Mouse (Mus musculus) neural tube, embryonic 12.5 days (tissue): ENCODE measurements around the gene Mcpt8. TPM values are rescaled to one million over a fixed set of nuclear protein-coding genes. Genes with fewer than 3 reads are reported as not detected.
"Not testable (repeated sequence)": the region's sequence is repeated elsewhere in the genome, so short reads cannot be mapped to it uniquely, and the experiment has no call there.

ENCODE experiments used
- ATAC-seq: fragments of 200-750 bp; cut with Nextera tagmentation; 2 replicates; pipeline ENCODE4 v1.8.0; 2017; ENCODE audit warnings: low read depth, mild to moderate bottlenecking, moderate TSS enrichment, moderate library complexity; ENCODE audit not compliant: low FRiP score
- H3K27ac ChIP-seq: fragments of 300-500 bp; sonication (generic); 2 replicates; pipeline ENCODE4 v1.5.1; 2016
- H3K27me3 ChIP-seq: fragments of 300-500 bp; sonication (generic); replicated peaks from 2 replicates; pipeline ENCODE4 v1.6.1; 2016; ENCODE audit warnings: mild to moderate bottlenecking
- H3K36me3 ChIP-seq: fragments of 300-500 bp; sonication (generic); 2 replicates; pipeline ENCODE4 v1.6.1; 2016; ENCODE audit warnings: mild to moderate bottlenecking
- H3K4me1 ChIP-seq: fragments of 300-500 bp; sonication (generic); 2 replicates; pipeline ENCODE4 v1.6.1; 2016
- H3K4me2 ChIP-seq: fragments of 300-500 bp; sonication (generic); replicated peaks from 2 replicates; pipeline ENCODE4 v1.6.1; 2016; ENCODE audit warnings: mild to moderate bottlenecking
- H3K4me3 ChIP-seq: fragments of 300-500 bp; sonication (generic); 2 replicates; pipeline ENCODE4 v1.5.1; 2016
- H3K9ac ChIP-seq: fragments of 300-500 bp; sonication (generic); 2 replicates; pipeline ENCODE4 v1.6.1; 2016; ENCODE audit warnings: mild to moderate bottlenecking
- H3K9me3 ChIP-seq: fragments of 300-500 bp; sonication (generic); 2 replicates; pipeline ENCODE4 v1.6.1; 2016; ENCODE audit warnings: mild to moderate bottlenecking
- WGBS: fragments of 180-500 bp; shearing (Covaris S2); methylation state at CpG from one replicate; pipeline ENCODE4 v1.1.7; 2016; 5-methylcytosine and 5-hydroxymethylcytosine counted together
- polyA plus RNA-seq: library from polyadenylated mRNA; unstranded; fragments of >200 nt; fragmentation: Nextera tagmentation; extraction: Ambion mirVana; gene quantifications from 2 replicates; pipeline ENCODE4 v1.2.1, GENCODE M21; 2016

The Mcpt8 gene
- polyA plus RNA-seq, result not detected in 2 replicates

- WGBS, result 98% methylated on average over 2 of the region's 2 CpGs
- H3K9ac ChIP-seq, result no peak within 1 kb of the TSS
- no peaks in the 10 kb centered on the region for H3K9me3 ChIP-seq
- H3K4me1 ChIP-seq, result no peaks in the 10 kb centered on the region
- no peaks in the 10 kb centered on the region for H3K36me3 ChIP-seq
- H3K27ac ChIP-seq, result no peak within 1 kb of the TSS
- no peaks in the 10 kb centered on the region for H3K27me3 ChIP-seq
- H3K4me3 ChIP-seq, result no peak within 1 kb of the TSS
- no peak within 1 kb of the TSS for H3K4me2 ChIP-seq
- ATAC-seq, result no peak
These were observed at the start of gene Mcpt8 for GRCm38 (mm10) chr14:56085167-56085566. Gene Mcpt8, minus strand, starts transcription at chr14:56085273.

GRCm38 (mm10) chr14:56133675-56134074, 48.6 kb upstream of the Mcpt8 start:
- not testable (repeated sequence) for H3K4me2 ChIP-seq

GRCm38 (mm10) chr14:56132508-56132907, 47.4 kb upstream of the Mcpt8 start, which contains the start of gene Gzmd:
Gene Gzmd, minus strand, starts transcription at chr14:56132608.
- H3K27ac ChIP-seq, H3K9me3 ChIP-seq, H3K9ac ChIP-seq, H3K4me1 ChIP-seq, H3K4me2 ChIP-seq, H3K36me3 ChIP-seq, H3K4me3 ChIP-seq, H3K27me3 ChIP-seq, ATAC-seq: not testable (repeated sequence)
- 77% methylated on average over 2 of the region's 2 CpGs for WGBS

More at GRCm38 (mm10) chr14:56133675-56134074, 48.6 kb upstream of the Mcpt8 start:
- not testable (repeated sequence) for H3K4me3 ChIP-seq, H3K4me1 ChIP-seq, H3K9me3 ChIP-seq, H3K36me3 ChIP-seq, H3K27me3 ChIP-seq, ATAC-seq, H3K27ac ChIP-seq, H3K9ac ChIP-seq
- WGBS, result 79% methylated on average over 1 of the region's 1 CpGs

- Histone ChIP-seq H3K27ac (no peak overlapping the region), H3K27me3 (no peaks in the 10 kb centered on the region), H3K9ac (no peak overlapping the region), H3K4me3 (no peak overlapping the region), H3K4me2 (no peak overlapping the region), H3K9me3 (no peaks in the 10 kb centered on the region), H3K36me3 (no peaks in the 10 kb centered on the region), H3K4me1 (no peaks in the 10 kb centered on the region)
- ATAC-seq, result no peak
- 55% methylated on average over 3 of the region's 3 CpGs for WGBS
These were observed 43.3 kb upstream of the Mcpt8 start for GRCm38 (mm10) chr14:56128341-56128740.

GRCm38 (mm10) chr14:56123516-56123915, 38.4 kb upstream of the Mcpt8 start:
- no peak overlapping the region for H3K4me3 ChIP-seq
- H3K36me3 ChIP-seq, result no peaks in the 10 kb centered on the region
- no peaks in the 10 kb centered on the region for H3K4me1 ChIP-seq
- no peaks in the 10 kb centered on the region for H3K27me3 ChIP-seq
- no peak overlapping the region for H3K4me2 ChIP-seq
- H3K27ac ChIP-seq, result no peak overlapping the region
- ATAC-seq, result no peak
- no peak overlapping the region for H3K9ac ChIP-seq
- no peaks in the 10 kb centered on the region for H3K9me3 ChIP-seq
- 89% methylated on average over 3 of the region's 3 CpGs for WGBS

- H3K4me1 ChIP-seq, result no peaks in the 10 kb centered on the region
- no peaks in the 10 kb centered on the region for H3K9me3 ChIP-seq
- H3K27ac ChIP-seq, result no peak within 1 kb of the TSS
- H3K4me2 ChIP-seq, result no peak within 1 kb of the TSS
- no peak within 1 kb of the TSS for H3K4me3 ChIP-seq
- H3K27me3 ChIP-seq, result no peaks in the 10 kb centered on the region
- no peaks in the 10 kb centered on the region for H3K36me3 ChIP-seq
- ATAC-seq, result no peak
- H3K9ac ChIP-seq, result no peak within 1 kb of the TSS
These were observed 35.5 kb upstream of the Mcpt8 start, which contains the start of gene Gzme for GRCm38 (mm10) chr14:56120525-56120924. Gene Gzme, minus strand, starts transcription at chr14:56120625.

- not testable (repeated sequence) for H3K9ac ChIP-seq, H3K4me3 ChIP-seq, H3K4me2 ChIP-seq, H3K27me3 ChIP-seq, H3K27ac ChIP-seq, H3K36me3 ChIP-seq, ATAC-seq, H3K4me1 ChIP-seq, H3K9me3 ChIP-seq
- 92% methylated on average over 33 of the region's 33 CpGs for WGBS
These were observed 30.6 kb upstream of the Mcpt8 start for GRCm38 (mm10) chr14:56115531-56116310.

- Histone ChIP-seq H3K4me3 (no peak overlapping the region), H3K9ac (no peak overlapping the region), H3K4me2 (no peak overlapping the region), H3K4me1 (no peaks in the 10 kb centered on the region), H3K27ac (no peak overlapping the region), H3K36me3 (no peaks in the 10 kb centered on the region), H3K9me3 (no peaks in the 10 kb centered on the region), H3K27me3 (no peaks in the 10 kb centered on the region)
- WGBS, result 80% methylated on average over 13 of the region's 13 CpGs
- ATAC-seq, result no peak
These were observed 20.5 kb upstream of the Mcpt8 start for GRCm38 (mm10) chr14:56105447-56106180.

GRCm38 (mm10) chr14:56105016-56105415, 19.9 kb upstream of the Mcpt8 start:
- Histone ChIP-seq H3K4me3 (no peak overlapping the region), H3K27ac (no peak overlapping the region), H3K4me1 (no peaks in the 10 kb centered on the region), H3K27me3 (no peaks in the 10 kb centered on the region), H3K4me2 (no peak overlapping the region), H3K9me3 (no peaks in the 10 kb centered on the region), H3K9ac (no peak overlapping the region), H3K36me3 (no peaks in the 10 kb centered on the region)
- no peak for ATAC-seq
- WGBS, result 90% methylated on average over 5 of the region's 5 CpGs

GRCm38 (mm10) chr14:56103452-56103851, 18.4 kb upstream of the Mcpt8 start:
- no peaks in the 10 kb centered on the region for H3K27me3 ChIP-seq
- H3K4me2 ChIP-seq, result no peak overlapping the region
- ATAC-seq, result no peak
- 79% methylated on average over 3 of the region's 3 CpGs for WGBS
- no peaks in the 10 kb centered on the region for H3K9me3 ChIP-seq
- H3K9ac ChIP-seq, result no peak overlapping the region
- no peaks in the 10 kb centered on the region for H3K4me1 ChIP-seq
- no peaks in the 10 kb centered on the region for H3K36me3 ChIP-seq
- no peak overlapping the region for H3K27ac ChIP-seq
- H3K4me3 ChIP-seq, result no peak overlapping the region

GRCm38 (mm10) chr14:56102386-56102785, 17.3 kb upstream of the Mcpt8 start, which contains the start of gene Ctsg:
Gene Ctsg, minus strand, starts transcription at chr14:56102574.
- 83% methylated on average over 10 of the region's 10 CpGs for WGBS
- H3K4me1 ChIP-seq, result no peaks in the 10 kb centered on the region
- H3K4me3 ChIP-seq, result no peak within 1 kb of the TSS
- no peaks in the 10 kb centered on the region for H3K27me3 ChIP-seq
- ATAC-seq, result no peak
- H3K27ac ChIP-seq, result no peak within 1 kb of the TSS
- no peaks in the 10 kb centered on the region for H3K36me3 ChIP-seq
- no peaks in the 10 kb centered on the region for H3K9me3 ChIP-seq
- no peak within 1 kb of the TSS for H3K4me2 ChIP-seq
- no peak within 1 kb of the TSS for H3K9ac ChIP-seq

- WGBS, result 75% methylated on average over 4 of the region's 4 CpGs
- Histone ChIP-seq H3K27me3 (no peaks in the 10 kb centered on the region), H3K27ac (no peak overlapping the region), H3K36me3 (no peaks in the 10 kb centered on the region), H3K9ac (no peak overlapping the region), H3K9me3 (no peaks in the 10 kb centered on the region), H3K4me2 (no peak overlapping the region), H3K4me3 (no peak overlapping the region), H3K4me1 (no peaks in the 10 kb centered on the region)
- no peak for ATAC-seq
These were observed 13.9 kb upstream of the Mcpt8 start for GRCm38 (mm10) chr14:56098940-56099339.
